Mouse (Mus musculus): ENCODE data around the gene Tssk4. TPM values are rescaled to one million over a fixed set of nuclear protein-coding genes. Genes with fewer than 3 reads are reported as not detected.

Gene Tssk4
- polyA plus RNA-seq (2016; fragmentation: Nextera tagmentation; extraction: Ambion mirVana), result 0.55 and 0.97 TPM in 2 replicates

- Histone ChIP-seq H3K4me2 (replicated peaks) (no peak within 1 kb of the TSS), H3K27me3 (no peaks in the 10 kb centered on the region), H3K9me3 (no peaks in the 10 kb centered on the region), H3K9ac (no peak within 1 kb of the TSS), H3K27ac (no peak within 1 kb of the TSS), H3K4me1 (peaks cover 3% of the 10 kb centered on the region), H3K4me3 (no peak within 1 kb of the TSS), H3K36me3 (peaks cover 11% of the 10 kb centered on the region; the same call in 1 of the 2 replicates)
- 93% methylated on average over 2 of the region's 2 CpGs for WGBS
- ATAC-seq (ENCODE audit: insufficient number of reproducible peaks, insufficient read depth, low FRiP score, low TSS enrichment), result no peak
Measured at GRCm38 (mm10) chr14:55649884-55650283, at the start of gene Tssk4. Gene Tssk4, plus strand, starts transcription at chr14:55650184.

- Histone ChIP-seq H3K9ac (peak within 1 kb of the TSS; percentile 17; the same call in 1 of the 2 replicates), H3K27ac (peak within 1 kb of the TSS; percentile 70), H3K27me3 (no peaks in the 10 kb centered on the region), H3K36me3 (peaks cover 75% of the 10 kb centered on the region), H3K9me3 (no peaks in the 10 kb centered on the region), H3K4me3 (peak within 1 kb of the TSS; percentile 30), H3K4me2 (replicated peaks) (peak within 1 kb of the TSS; percentile 50), H3K4me1 (peaks cover 11% of the 10 kb centered on the region; the same call in 1 of the 2 replicates)
- ATAC-seq (ENCODE audit: insufficient number of reproducible peaks, insufficient read depth, low FRiP score, low TSS enrichment), result no peak
- 82% methylated on average over 7 of the region's 7 CpGs for WGBS
Measured at GRCm38 (mm10) chr14:55603271-55603632, 46.7 kb upstream of the Tssk4 start, which contains the start of gene Irf9. Gene Irf9, plus strand, starts transcription at chr14:55603571.

GRCm38 (mm10) chr14:55603633-55604576 is 46.1 kb upstream of the Tssk4 start:
- Histone ChIP-seq H3K9ac (peak overlapping the region; percentile 17; the same call in 1 of the 2 replicates), H3K36me3 (peaks cover 75% of the 10 kb centered on the region)
- 13% methylated on average over 19 of the region's 19 CpGs for WGBS

GRCm38 (mm10) chr14:55604823-55605222 is 45.2 kb upstream of the Tssk4 start:
- Histone ChIP-seq H3K4me2 (replicated peaks) (no peak overlapping the region; the same call in 1 of the 2 replicates), H3K27ac (no peak overlapping the region), H3K4me1 (peaks cover 11% of the 10 kb centered on the region; the same call in 1 of the 2 replicates), H3K27me3 (no peaks in the 10 kb centered on the region), H3K36me3 (peaks cover 74% of the 10 kb centered on the region), H3K9ac (no peak overlapping the region), H3K9me3 (no peaks in the 10 kb centered on the region), H3K4me3 (no peak overlapping the region)
- 86% methylated on average over 11 of the region's 11 CpGs for WGBS
- no peak for ATAC-seq (ENCODE audit: insufficient number of reproducible peaks, insufficient read depth, low FRiP score, low TSS enrichment)

More at GRCm38 (mm10) chr14:55603633-55604576, 46.1 kb upstream of the Tssk4 start:
- Histone ChIP-seq H3K27me3 (no peaks in the 10 kb centered on the region), H3K4me3 (peak overlapping the region; percentile 30), H3K9me3 (no peaks in the 10 kb centered on the region), H3K27ac (peak overlapping the region; percentile 70), H3K4me2 (replicated peaks) (peak overlapping the region; percentile 50), H3K4me1 (peaks cover 11% of the 10 kb centered on the region; the same call in 1 of the 2 replicates)
- peak; percentile 80 for ATAC-seq (ENCODE audit: insufficient number of reproducible peaks, insufficient read depth, low FRiP score, low TSS enrichment)

GRCm38 (mm10) chr14:55605743-55606459 is 44.1 kb upstream of the Tssk4 start:
- H3K9me3 ChIP-seq, result no peaks in the 10 kb centered on the region
- H3K4me2 ChIP-seq (replicated peaks), result no peak overlapping the region
- no peak overlapping the region for H3K27ac ChIP-seq
- no peak for ATAC-seq (ENCODE audit: insufficient number of reproducible peaks, insufficient read depth, low FRiP score, low TSS enrichment)
- no peaks in the 10 kb centered on the region for H3K27me3 ChIP-seq
- no peak overlapping the region for H3K9ac ChIP-seq
- peaks cover 11% of the 10 kb centered on the region; the same call in 1 of the 2 replicates for H3K4me1 ChIP-seq
- no peak overlapping the region for H3K4me3 ChIP-seq
- WGBS, result 90% methylated on average over 16 of the region's 16 CpGs
- peaks cover 63% of the 10 kb centered on the region for H3K36me3 ChIP-seq

GRCm38 (mm10) chr14:55608339-55608738 is 41.6 kb upstream of the Tssk4 start:
- peaks cover 39% of the 10 kb centered on the region for H3K36me3 ChIP-seq
- H3K4me3 ChIP-seq, result no peak overlapping the region
- no peak overlapping the region for H3K4me2 ChIP-seq (replicated peaks)
- no peak for ATAC-seq (ENCODE audit: insufficient number of reproducible peaks, insufficient read depth, low FRiP score, low TSS enrichment)
- no peak overlapping the region for H3K9ac ChIP-seq
- WGBS, result 97% methylated on average over 6 of the region's 6 CpGs
- no peaks in the 10 kb centered on the region for H3K27me3 ChIP-seq
- H3K27ac ChIP-seq, result no peak overlapping the region
- peaks cover 10% of the 10 kb centered on the region; the same call in 1 of the 2 replicates for H3K4me1 ChIP-seq
- H3K9me3 ChIP-seq, result no peaks in the 10 kb centered on the region

- 71% methylated on average over 6 of the region's 6 CpGs for WGBS
- no peak overlapping the region for H3K27ac ChIP-seq
- no peak overlapping the region for H3K4me3 ChIP-seq
- H3K4me1 ChIP-seq, result no peaks in the 10 kb centered on the region
- no peaks in the 10 kb centered on the region for H3K27me3 ChIP-seq
- H3K9me3 ChIP-seq, result no peaks in the 10 kb centered on the region
- H3K36me3 ChIP-seq, result peaks cover 13% of the 10 kb centered on the region
- H3K4me2 ChIP-seq (replicated peaks), result no peak overlapping the region
- ATAC-seq (ENCODE audit: insufficient number of reproducible peaks, insufficient read depth, low FRiP score, low TSS enrichment), result no peak
- H3K9ac ChIP-seq, result no peak overlapping the region
Measured at GRCm38 (mm10) chr14:55613346-55613745, 36.6 kb upstream of the Tssk4 start.

GRCm38 (mm10) chr14:55614565-55615178 is 35.3 kb upstream of the Tssk4 start:
- Histone ChIP-seq H3K4me2 (replicated peaks) (no peak overlapping the region), H3K27ac (no peak overlapping the region), H3K36me3 (no peaks in the 10 kb centered on the region), H3K4me3 (no peak overlapping the region), H3K9ac (no peak overlapping the region), H3K9me3 (no peaks in the 10 kb centered on the region), H3K4me1 (no peaks in the 10 kb centered on the region), H3K27me3 (no peaks in the 10 kb centered on the region)
- no peak for ATAC-seq (ENCODE audit: insufficient number of reproducible peaks, insufficient read depth, low FRiP score, low TSS enrichment)
- WGBS, result 79% methylated on average over 7 of the region's 7 CpGs

- H3K9me3 ChIP-seq, result no peaks in the 10 kb centered on the region
- no peak for ATAC-seq (ENCODE audit: insufficient number of reproducible peaks, insufficient read depth, low FRiP score, low TSS enrichment)
- H3K9ac ChIP-seq, result no peak overlapping the region
- no peaks in the 10 kb centered on the region for H3K36me3 ChIP-seq
- H3K27ac ChIP-seq, result no peak overlapping the region
- H3K4me3 ChIP-seq, result no peak overlapping the region
- 24% methylated on average over 2 of the region's 2 CpGs for WGBS
- no peaks in the 10 kb centered on the region for H3K4me1 ChIP-seq
- H3K4me2 ChIP-seq (replicated peaks), result no peak overlapping the region
- H3K27me3 ChIP-seq, result no peaks in the 10 kb centered on the region
Measured at GRCm38 (mm10) chr14:55615876-55616275, 34.1 kb upstream of the Tssk4 start.

- H3K27ac ChIP-seq, result no peak overlapping the region
- H3K9ac ChIP-seq, result no peak overlapping the region
- WGBS, result 90% methylated on average over 2 of the region's 2 CpGs
- H3K36me3 ChIP-seq, result no peaks in the 10 kb centered on the region
- H3K27me3 ChIP-seq, result no peaks in the 10 kb centered on the region
- ATAC-seq (ENCODE audit: insufficient number of reproducible peaks, insufficient read depth, low FRiP score, low TSS enrichment), result no peak
- no peak overlapping the region for H3K4me2 ChIP-seq (replicated peaks)
- H3K4me1 ChIP-seq, result no peaks in the 10 kb centered on the region
- H3K4me3 ChIP-seq, result no peak overlapping the region
- no peaks in the 10 kb centered on the region for H3K9me3 ChIP-seq
Measured at GRCm38 (mm10) chr14:55616844-55617243, 33.1 kb upstream of the Tssk4 start.

GRCm38 (mm10) chr14:55617822-55618221 is 32.2 kb upstream of the Tssk4 start, which contains the start of gene Rec8:
Gene Rec8, plus strand, starts transcription at chr14:55618037.
- peak; percentile 43; the same call in 1 of the 2 replicates for ATAC-seq (ENCODE audit: insufficient number of reproducible peaks, insufficient read depth, low FRiP score, low TSS enrichment)
- WGBS, result 18% methylated on average over 21 of the region's 21 CpGs
- Histone ChIP-seq H3K27ac (no peak within 1 kb of the TSS), H3K36me3 (no peaks in the 10 kb centered on the region), H3K9ac (no peak within 1 kb of the TSS), H3K27me3 (no peaks in the 10 kb centered on the region), H3K4me2 (replicated peaks) (peak within 1 kb of the TSS; percentile 35), H3K4me1 (no peaks in the 10 kb centered on the region), H3K4me3 (peak within 1 kb of the TSS; percentile 18), H3K9me3 (no peaks in the 10 kb centered on the region)

Measured in embryonic facial prominence, embryonic 12.5 days (tissue).